Mouse (Mus musculus): ENCODE measurements at regions not wholly inside any gene's neighbourhood (a gene's known extent, or its start where the extent isn't known, plus 50 kb on each side); places are given as distances from the start of the nearest gene placed in this dataset.

GRCm38 (mm10) chr10:17561977-17562376 is 161.0 kb upstream of the Cited2 start:
- no peak for TF ChIP-seq CTCF (IDR thresholded peaks at IDR 0.05; ENCODE audit: control insufficient read depth, insufficient read depth, low read length)
- TF ChIP-seq POLR2A (IDR thresholded peaks at IDR 0.05; ENCODE audit: borderline replicate concordance, control insufficient read depth, low read depth, low read length), result no peak

All from bone marrow, adult 2 months (tissue).